Mouse (Mus musculus) left cerebral cortex, adult 18-20 months (tissue): Measurements from ENCODE around the gene Hyou1. TPM values are rescaled to one million over a fixed set of nuclear protein-coding genes. Genes with fewer than 3 reads are reported as not detected.
"Not testable (repeated sequence)": the region's sequence is repeated elsewhere in the genome, so short reads cannot be mapped to it uniquely, and the experiment has no call there.

Source experiments
- DNase-seq, 2 experiments: peaks; one replicate each; pipeline ENCODE4 v3.0.0; 2021 to 2022; ENCODE audit warnings: low spot score in 2 of 2, mixed read lengths in 1 of 2
- total RNA-seq, 2 experiments: library from RNA; stranded (reverse); gene quantifications; 2 replicates each; pipeline ENCODE4 v1.2.3; 2021

Gene Hyou1
- total RNA-seq, 2 experiments from 2014 or later, result 137 to 138 TPM

GRCm38 (mm10) chr9:44401081-44401480 lies 21.8 kb downstream of the Hyou1 start:
- DNase-seq, result no peak

- no peak for DNase-seq
Observed at GRCm38 (mm10) chr9:44405011-44405410, 25.7 kb downstream of the Hyou1 start.

- DNase-seq, result peak; percentile 91
Observed at GRCm38 (mm10) chr9:44406906-44407751, 27.8 kb downstream of the Hyou1 start, which contains the start of the genes Rps25 and Trappc4. Gene Rps25 (plus strand): TSS chr9:44407139. Gene Trappc4 (minus strand): TSS chr9:44407600.

- DNase-seq, result no peak
Observed at GRCm38 (mm10) chr9:44407752-44408097, 28.4 kb downstream of the Hyou1 start.

- DNase-seq, result not testable (repeated sequence)
Observed at GRCm38 (mm10) chr9:44408693-44409092, 29.4 kb downstream of the Hyou1 start.

- no peak for DNase-seq
Observed at GRCm38 (mm10) chr9:44410647-44411336, 31.5 kb downstream of the Hyou1 start.

- DNase-seq, result no peak
Observed at GRCm38 (mm10) chr9:44411601-44412130, 32.4 kb downstream of the Hyou1 start.

- no peak for DNase-seq
Observed at GRCm38 (mm10) chr9:44412306-44412705, 33.0 kb downstream of the Hyou1 start.

- no peak for DNase-seq
Observed at GRCm38 (mm10) chr9:44412781-44413180, 33.5 kb downstream of the Hyou1 start.

GRCm38 (mm10) chr9:44417156-44417891 lies 38.0 kb downstream of the Hyou1 start:
- no peak for DNase-seq

- DNase-seq, result peak; percentile 97
Observed at GRCm38 (mm10) chr9:44417892-44418363, 38.6 kb downstream of the Hyou1 start.

- DNase-seq, result no peak
Observed at GRCm38 (mm10) chr9:44418519-44419385, 39.5 kb downstream of the Hyou1 start, which contains the start of gene Ccdc84. Gene Ccdc84 (minus strand): TSS chr9:44418569.

GRCm38 (mm10) chr9:44419730-44420129 lies 40.4 kb downstream of the Hyou1 start:
- DNase-seq, result not testable (repeated sequence)

- no peak for DNase-seq
Observed at GRCm38 (mm10) chr9:44420280-44420898, 41.1 kb downstream of the Hyou1 start.

- no peak for DNase-seq
Observed at GRCm38 (mm10) chr9:44423576-44423975, 44.3 kb downstream of the Hyou1 start.

GRCm38 (mm10) chr9:44432577-44433185 lies 53.4 kb downstream of the Hyou1 start:
- DNase-seq, result no peak

GRCm38 (mm10) chr9:44435747-44436146 lies 56.5 kb downstream of the Hyou1 start:
- DNase-seq, result no peak

GRCm38 (mm10) chr9:44440961-44441360 lies 61.7 kb downstream of the Hyou1 start, which contains the start of gene Foxr1:
Gene Foxr1 (minus strand): TSS chr9:44441136.
- no peak for DNase-seq
